ENCODE assay signal across 13 mouse cellular contexts in genomic region chr2:68864366-68864765, GRCm38 (mm10). TPM values are rescaled to one million over a fixed set of nuclear protein-coding genes. Genes with fewer than 3 reads are reported as not detected.
DNase-seq lines count a peak whose midpoint lies in the region; ATAC-seq and TF ChIP-seq lines count a peak whose summit lies in the region.
"Had no signal": no experiment of that assay in that cellular context is flagged by ENCODE, and none has a peak within 500 bp of the region (broad histone marks: within the 10 kb centered on the region; RNA-seq: fewer than 3 reads in every experiment).

No protein-coding gene starts in this region.

- intact Hi-C loops in gastrocnemius, adult 2 months (cut with DNase I) = no loop called here

- no peak for ATAC-seq in intestine, embryonic 15.5 days
- no peak for ATAC-seq in intestine, embryonic 16.5 days

- H3K79me2 ChIP-seq in myocyte (ENCODE audit: control insufficient read depth, insufficient read depth) = peaks cover 80% of the 10 kb centered on the region

- H3K4me2 ChIP-seq in intestine, embryonic 15.5 days (replicated peaks) = peak overlapping the region; percentile 17; the same call in 1 of the 2 replicates
- H3K4me2 ChIP-seq in intestine, embryonic 16.5 days (ENCODE audit: low read depth, low read length) = no peak overlapping the region
- peak overlapping the region; percentile 85 for H3K4me2 ChIP-seq in myocyte (ENCODE audit: low read depth)

- H3K27ac ChIP-seq in intestine, embryonic 15.5 days = no peak overlapping the region
- H3K27ac ChIP-seq in intestine, embryonic 16.5 days (ENCODE audit: low read length) = no peak overlapping the region
- no peak overlapping the region for H3K27ac ChIP-seq in gastrocnemius, adult 2 months
- H3K27ac ChIP-seq: embryonic facial prominence, embryonic 13.5 days; kidney, postnatal 0 days; liver, embryonic 14.5 days had no signal

- no peaks in the 10 kb centered on the region for H3K27me3 ChIP-seq in intestine, embryonic 15.5 days (replicated peaks)
- no peaks in the 10 kb centered on the region for H3K27me3 ChIP-seq in intestine, embryonic 16.5 days (replicated peaks; ENCODE audit: control insufficient read depth, insufficient read depth, low read length)
- H3K27me3 ChIP-seq in myocyte (ENCODE audit: control insufficient read depth, insufficient read depth, insufficient read length) = no peaks in the 10 kb centered on the region
- H3K27me3 ChIP-seq: embryonic facial prominence, embryonic 13.5 days had no signal

- no peaks in the 10 kb centered on the region for H3K9me3 ChIP-seq in intestine, embryonic 15.5 days
- no peaks in the 10 kb centered on the region for H3K9me3 ChIP-seq in intestine, embryonic 16.5 days (ENCODE audit: control insufficient read depth, low read length)
- H3K9me3 ChIP-seq: embryonic facial prominence, embryonic 13.5 days had no signal

- H3K36me3 ChIP-seq in intestine, embryonic 15.5 days = no peaks in the 10 kb centered on the region
- no peaks in the 10 kb centered on the region for H3K36me3 ChIP-seq in intestine, embryonic 16.5 days (ENCODE audit: control insufficient read depth, insufficient read depth, low read length)
- H3K36me3 ChIP-seq in myocyte (ENCODE audit: control insufficient read depth, insufficient read depth) = no peaks in the 10 kb centered on the region
- H3K36me3 ChIP-seq: embryonic facial prominence, embryonic 13.5 days had no signal

- H3K4me1 ChIP-seq in intestine, embryonic 15.5 days (replicated peaks) = peaks cover 17% of the 10 kb centered on the region
- peaks cover 32% of the 10 kb centered on the region for H3K4me1 ChIP-seq in intestine, embryonic 16.5 days (ENCODE audit: control insufficient read depth, insufficient read depth, low read length)

- H3K4me3 ChIP-seq in intestine, embryonic 15.5 days (replicated peaks) = no peak overlapping the region
- no peak overlapping the region for H3K4me3 ChIP-seq in intestine, embryonic 16.5 days (ENCODE audit: low read length)
- H3K4me3 ChIP-seq in myocyte = peak overlapping the region; percentile 89
- no peak overlapping the region for H3K4me3 ChIP-seq in gastrocnemius, adult 2 months

- H3ac ChIP-seq in myocyte (ENCODE audit: control insufficient read depth, insufficient read length) = no peak overlapping the region

- H3K9ac ChIP-seq in intestine, embryonic 15.5 days = no peak overlapping the region
- no peak overlapping the region for H3K9ac ChIP-seq in intestine, embryonic 16.5 days (ENCODE audit: low read depth, low read length)
- H3K9ac ChIP-seq: embryonic facial prominence, embryonic 13.5 days; liver, embryonic 14.5 days had no signal

- no peak for TF ChIP-seq CTCF in gastrocnemius, adult 2 months (IDR thresholded peaks at IDR 0.05)

- DNase-seq in cerebellum, adult 18-20 months = peak; percentile 75 to 83
- peak; percentile 19 to 70 for DNase-seq in cerebellum, postnatal 14 days
- no peak for DNase-seq in frontal cortex, postnatal 36 days (ENCODE audit: low spot score in 2 of 2)
- no peak for DNase-seq in gastrocnemius, adult 2 months
- DNase-seq: heart, postnatal 36 days; left cerebral cortex, postnatal 4 days; lung, postnatal 4 days had no signal

- WGBS in intestine, embryonic 15.5 days = 77% methylated on average over 2 of the region's 2 CpGs
- WGBS in intestine, embryonic 16.5 days = 66% methylated on average over 2 of the region's 2 CpGs

- no peak for TF ChIP-seq POLR2A in myocyte (IDR thresholded peaks at IDR 0.05; ENCODE audit: insufficient read length, low read depth)

TF ChIP-seq in myocyte, 11 proteins besides CTCF, POLR2A, EP300 and RAD21:
- TF ChIP-seq MYOD1 (IDR thresholded peaks at IDR 0.05; ENCODE audit: control insufficient read depth in 1 of 3, insufficient read length in 2 of 3, low read depth in 2 of 3) (no peak), MAX (IDR thresholded peaks at IDR 0.05; ENCODE audit: low read depth) (no peak), E2F4 (IDR thresholded peaks at IDR 0.05; ENCODE audit: insufficient read depth) (no peak), CEBPB (IDR thresholded peaks at IDR 0.05; ENCODE audit: insufficient read depth, poor library complexity, severe bottlenecking) (no peak), REST (IDR thresholded peaks at IDR 0.05; ENCODE audit: insufficient read depth, insufficient read length) (no peak), TCF12 (IDR thresholded peaks at IDR 0.05; ENCODE audit: insufficient read depth, poor library complexity, severe bottlenecking) (no peak)

RNA-seq across cellular contexts. Expression of gene Cers6, which starts 3.1 kb away (rescaled TPM):
- 37.9 and 40.5 TPM in 2 replicates for polyA plus RNA-seq in intestine, embryonic 15.5 days (2015; fragmentation: Nextera tagmentation; extraction: Ambion mirVana)
- 39.6 and 47.9 TPM in 2 replicates for polyA plus RNA-seq in intestine, embryonic 16.5 days (2015; fragmentation: Nextera tagmentation; extraction: Ambion mirVana)
- 16.5 TPM for polyA plus RNA-seq in myocyte (2012; fragmentation: generic; extraction: Trizol)
- 1 to 10 TPM in 1 of 2 experiments, under 1 TPM in 1; 0.59 to 1.6 TPM for total RNA-seq in gastrocnemius, adult 2 months (2021)

Comparison
In these comparisons a context has a peak if more than half of its experiments do, and no peak if none do; other contexts are left out.
1. DNase-seq: peak in cerebellum, adult 18-20 months (2 of 2) and cerebellum, postnatal 14 days (2 of 2); none in frontal cortex, postnatal 36 days (0 of 2) and gastrocnemius, adult 2 months (single experiment).